Mouse (Mus musculus) CD4-positive, CD25-positive, alpha-beta regulatory T cell, adult 4 months (primary cell): Measurements from ENCODE around the gene Slpi. TPM values are rescaled to one million over a fixed set of nuclear protein-coding genes. Genes with fewer than 3 reads are reported as not detected.

ENCODE experiments used
- ATAC-seq: one replicate; pipeline ENCODE4 v1.8.0; 2017
- polyA plus RNA-seq, 2 experiments: library from polyadenylated mRNA; unstranded; fragments of 100-300 nt; shearing (Covaris generic); gene quantifications; one replicate each; pipeline ENCODE4 v1.2.1; 2017

Gene Slpi
- 1 to 10 TPM in 1 of 2 experiments, under 1 TPM in 1; 0.75 to 1.1 TPM for polyA plus RNA-seq

- no peak for ATAC-seq
Observed at GRCm38 (mm10) chr2:164389020-164389419, at the start of gene Slpi. Gene Slpi, minus strand, starts transcription at chr2:164389095.

DNA sequence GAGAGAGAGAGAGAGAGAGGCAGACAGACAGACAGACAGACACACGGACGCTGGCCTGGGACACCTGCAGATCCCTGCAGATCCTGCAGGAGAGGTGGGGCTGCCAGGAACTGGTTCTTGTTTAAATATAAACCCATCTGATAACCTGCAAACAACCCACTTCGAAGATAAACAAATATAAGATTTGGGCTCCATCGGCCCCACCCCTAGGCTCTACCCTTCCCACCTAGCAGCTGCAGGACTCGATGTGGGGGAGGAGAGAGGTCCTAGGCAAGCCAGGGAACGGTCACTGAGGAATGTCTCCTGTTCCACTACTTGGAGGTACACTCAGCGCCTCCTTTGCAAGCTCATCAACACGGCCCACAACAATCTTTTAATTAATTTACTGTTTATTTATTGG, 49.4 kb upstream of the Slpi start:
- no peak for ATAC-seq

GRCm38 (mm10) chr2:164437710-164438109, 48.8 kb upstream of the Slpi start:
- ATAC-seq: no peak

GRCm38 (mm10) chr2:164436961-164437360, 48.1 kb upstream of the Slpi start:
- ATAC-seq: no peak

- no peak for ATAC-seq
Observed at GRCm38 (mm10) chr2:164436215-164436913, 47.5 kb upstream of the Slpi start.

DNA sequence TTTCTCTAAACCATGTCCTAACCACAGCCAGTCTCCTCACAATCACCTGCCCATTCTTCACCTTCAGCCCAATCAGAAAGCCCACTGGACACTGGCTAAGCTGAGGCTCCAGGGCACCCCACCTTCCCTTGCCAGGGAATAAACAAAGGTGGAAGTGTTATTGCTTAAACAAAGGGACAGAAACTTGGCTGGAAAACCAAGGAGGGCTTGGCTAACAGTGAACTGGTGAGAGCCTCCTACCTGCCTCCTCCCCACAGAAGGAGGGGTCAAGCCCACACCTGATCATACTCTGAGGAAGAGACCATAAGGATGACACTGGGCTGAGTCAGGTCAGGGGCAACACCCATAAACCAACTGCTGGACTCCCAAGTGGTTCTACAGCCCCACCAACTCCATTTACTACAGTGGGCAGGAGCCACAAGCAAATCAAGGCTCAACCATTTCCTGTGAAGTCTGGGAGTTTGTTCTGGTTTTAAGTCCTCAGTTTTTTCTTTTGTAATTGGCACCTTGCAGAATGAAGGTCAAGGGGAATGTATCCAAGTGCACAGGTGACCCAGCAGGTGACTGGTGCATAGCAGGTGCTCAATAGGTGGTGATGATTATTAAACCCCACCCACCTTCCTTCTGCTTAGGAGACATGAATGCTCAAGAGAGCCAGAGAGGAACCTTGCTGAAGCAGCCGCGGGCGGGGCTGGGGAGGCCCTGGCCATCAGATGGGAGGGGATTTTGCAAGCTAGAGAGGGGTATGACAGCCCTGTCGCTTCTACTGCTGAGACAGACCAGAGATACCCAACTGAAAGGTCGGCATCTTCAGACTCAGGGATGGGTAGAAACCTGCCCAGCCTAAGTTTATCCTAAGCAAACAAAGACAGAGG, 46.6 kb upstream of the Slpi start:
- ATAC-seq: no peak

- ATAC-seq: no peak
Observed at GRCm38 (mm10) chr2:164434681-164435080, 45.8 kb upstream of the Slpi start.

GRCm38 (mm10) chr2:164433278-164433895, 44.5 kb upstream of the Slpi start:
- ATAC-seq: no peak

DNA sequence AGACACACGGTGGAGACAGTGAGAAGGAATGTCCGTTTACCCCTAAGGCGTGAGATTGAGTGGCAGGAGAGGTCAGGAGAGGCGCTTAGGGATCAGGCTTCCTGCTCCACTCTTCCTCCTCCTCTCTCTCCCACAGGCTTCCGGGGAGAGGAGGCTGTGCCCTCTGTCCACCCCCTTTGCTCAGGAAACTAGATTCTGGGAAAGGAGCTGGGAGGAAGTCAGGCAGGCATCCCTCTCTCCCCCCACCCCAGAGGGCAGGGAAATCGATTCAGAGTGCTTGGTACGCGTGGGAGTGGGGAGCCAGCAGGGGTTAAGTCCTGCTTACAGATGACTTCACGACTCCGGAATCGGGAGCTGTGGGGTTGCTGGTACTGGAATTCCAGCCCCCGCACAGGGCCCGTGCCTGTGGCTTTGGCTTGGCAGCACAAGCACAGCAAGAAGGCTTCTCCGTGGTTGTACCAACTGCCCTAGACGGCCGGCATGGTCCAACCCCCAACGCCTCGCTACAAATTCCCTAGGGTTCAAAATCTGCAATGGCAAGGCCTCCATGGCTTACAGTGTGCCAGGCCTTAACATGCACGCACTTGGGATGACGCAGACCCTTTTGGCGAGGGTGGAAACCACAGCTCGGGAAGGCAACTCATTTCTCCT, 43.8 kb upstream of the Slpi start:
- ATAC-seq: no peak

- ATAC-seq: no peak
Observed at GRCm38 (mm10) chr2:164431676-164432465, 43.0 kb upstream of the Slpi start.

DNA sequence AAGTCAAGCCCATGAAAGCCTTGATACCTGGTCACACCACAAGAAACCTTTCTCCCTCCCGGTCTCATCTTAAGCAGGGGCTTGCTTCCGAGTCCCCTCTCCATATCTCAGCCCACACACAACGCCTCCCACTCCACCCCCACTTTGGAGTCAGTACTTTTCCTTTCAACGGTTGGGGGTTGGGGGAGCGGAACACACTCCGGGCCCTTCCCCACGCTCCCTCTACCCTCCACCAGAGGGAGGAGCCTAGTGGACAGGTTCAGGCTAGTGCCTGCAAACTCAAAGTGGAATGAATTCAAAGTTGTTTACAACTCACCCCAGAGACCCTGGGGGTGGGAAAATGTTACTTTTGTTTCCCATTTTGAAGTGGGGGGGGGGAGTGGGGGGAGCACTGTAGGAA, 41.8 kb upstream of the Slpi start:
- ATAC-seq: no peak

DNA sequence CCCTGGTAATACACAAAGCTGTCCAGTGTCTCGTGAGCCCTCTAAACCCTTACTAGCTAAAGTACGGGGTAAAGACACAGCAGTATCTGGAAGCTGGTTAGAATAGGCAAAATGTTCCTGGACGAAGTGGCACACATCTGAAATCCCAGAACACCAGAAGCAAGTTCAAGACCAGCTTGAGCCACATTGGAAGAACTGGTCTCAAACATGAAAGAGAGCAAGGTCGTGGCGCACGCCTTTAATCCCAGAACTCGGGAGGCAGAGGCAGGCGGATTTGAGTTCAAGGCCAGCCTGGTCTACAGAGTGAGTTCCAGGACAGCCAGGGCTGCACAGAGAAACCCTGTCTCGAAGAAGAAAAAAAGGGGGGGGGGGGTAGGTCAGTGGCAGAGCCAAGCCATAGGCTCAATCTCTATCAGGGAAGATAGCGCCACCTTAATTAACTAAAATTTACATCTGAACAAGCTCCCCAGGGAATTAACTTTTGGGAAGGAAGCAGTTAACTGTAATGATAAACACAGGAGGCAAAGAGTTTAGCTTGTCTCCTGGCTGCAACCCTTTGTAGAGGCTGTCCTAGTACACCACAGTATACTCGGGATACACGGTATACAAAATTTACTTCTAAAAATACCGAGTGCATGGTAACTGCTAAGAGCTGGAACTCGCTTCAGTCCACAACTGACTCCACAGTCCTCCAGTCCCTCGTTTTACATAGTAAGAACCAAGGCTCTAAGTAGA, 41.2 kb upstream of the Slpi start:
- ATAC-seq: no peak

GRCm38 (mm10) chr2:164428451-164428850, 39.6 kb upstream of the Slpi start:
- ATAC-seq: no peak

DNA sequence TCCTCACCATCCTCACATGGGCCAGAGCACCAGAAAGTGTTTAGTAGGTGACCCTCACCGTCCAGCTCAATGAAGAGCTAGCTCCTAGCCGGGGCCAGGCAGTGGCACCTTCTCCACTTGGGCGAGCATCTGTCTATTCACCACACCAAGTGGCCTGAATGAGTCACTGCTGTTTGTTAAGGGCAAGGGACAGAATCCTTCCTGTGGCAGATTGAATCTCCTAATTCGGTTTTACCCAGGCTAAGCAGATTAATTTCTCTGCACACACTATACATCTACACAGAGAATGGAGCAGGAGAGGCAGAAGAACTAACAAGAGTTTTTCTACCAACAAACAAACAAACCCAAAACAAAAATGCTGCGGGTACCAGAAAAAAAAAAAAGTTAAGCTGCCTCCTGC, 38.1 kb upstream of the Slpi start:
- ATAC-seq: no peak

DNA sequence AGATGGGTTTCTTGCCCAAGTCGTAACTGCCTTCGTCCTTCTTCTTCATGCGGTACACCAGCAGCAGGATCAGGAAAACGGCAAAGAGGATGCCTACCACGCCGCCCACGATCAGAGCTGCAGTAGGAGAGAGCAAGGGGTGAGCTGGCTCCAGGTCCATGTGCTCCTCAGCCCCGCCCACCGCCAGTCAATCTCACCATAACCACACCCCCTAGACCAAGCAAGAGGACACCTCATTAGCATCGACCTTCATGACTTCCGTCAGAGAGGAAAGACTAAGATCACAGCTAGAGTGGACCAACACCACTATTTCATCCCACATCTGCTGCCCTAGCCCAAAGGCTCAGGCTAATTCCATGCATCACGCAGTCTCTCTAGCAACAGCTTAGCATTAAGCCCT, 37.2 kb upstream of the Slpi start:
- no peak for ATAC-seq

GRCm38 (mm10) chr2:164425401-164425800, 36.5 kb upstream of the Slpi start:
- no peak for ATAC-seq

- ATAC-seq: no peak
Observed at GRCm38 (mm10) chr2:164424406-164424805, 35.5 kb upstream of the Slpi start.

GRCm38 (mm10) chr2:164423464-164423863, 34.6 kb upstream of the Slpi start:
- no peak for ATAC-seq

DNA sequence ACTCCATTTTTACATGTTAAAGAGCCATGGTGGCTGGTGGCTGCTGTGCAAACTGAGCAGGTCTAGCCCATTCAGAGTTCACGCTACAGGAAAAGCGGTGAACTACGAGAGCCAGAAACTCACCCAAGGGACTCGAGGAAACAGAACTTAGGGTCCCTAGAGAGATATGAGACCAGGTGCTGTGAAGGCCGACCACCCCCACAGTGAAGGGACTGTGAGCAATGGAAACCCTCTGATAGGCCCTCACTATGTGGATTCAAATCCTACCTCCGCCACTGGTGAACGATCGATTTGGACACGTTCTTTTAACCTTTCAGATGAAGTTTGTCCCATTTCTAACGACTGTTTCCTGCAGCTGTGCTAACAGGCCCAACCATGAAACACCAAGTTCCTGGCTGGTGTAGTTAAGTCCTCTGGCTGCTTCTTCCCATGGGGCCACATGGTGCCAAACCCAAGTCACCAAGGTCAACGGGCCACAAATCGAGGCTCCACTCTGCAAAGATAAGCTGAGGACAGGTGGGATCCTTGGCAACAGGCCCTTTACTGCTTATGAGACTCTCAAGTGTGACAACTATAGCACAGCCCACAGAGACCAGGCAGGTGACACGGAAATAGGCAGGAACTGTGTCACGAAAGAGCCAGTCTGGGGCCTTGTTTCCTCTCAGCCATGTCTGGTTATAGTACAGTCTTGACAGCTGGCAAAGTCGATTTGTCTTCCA, 33.9 kb upstream of the Slpi start:
- no peak for ATAC-seq

DNA sequence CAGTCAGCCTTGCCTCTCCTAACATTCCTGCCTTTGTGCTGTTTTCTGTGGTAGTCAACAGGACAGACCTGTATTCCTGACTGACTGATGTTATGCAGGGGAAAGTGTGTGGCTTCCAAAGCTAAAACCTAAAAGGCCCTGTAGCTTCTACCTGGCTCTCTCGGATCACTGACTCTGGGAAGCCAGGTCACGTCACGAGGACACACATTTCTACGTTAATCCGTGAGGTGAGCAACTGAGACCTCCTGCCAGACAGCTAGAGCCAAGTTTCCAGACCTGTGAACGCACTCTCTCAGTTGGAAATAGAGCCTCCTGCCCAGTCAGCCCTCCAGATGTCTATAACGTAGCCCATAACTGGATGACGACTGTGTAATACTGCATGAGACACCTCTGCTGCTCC, 33.1 kb upstream of the Slpi start:
- no peak for ATAC-seq

- no peak for ATAC-seq
Observed at GRCm38 (mm10) chr2:164421306-164421705, 32.4 kb upstream of the Slpi start.
